Mouse (Mus musculus) olfactory bulb, adult 2 months (tissue): Measurements from ENCODE around the gene Ubl7. TPM values are rescaled to one million over a fixed set of nuclear protein-coding genes. Genes with fewer than 3 reads are reported as not detected.

ENCODE experiments used
- H3K27ac ChIP-seq: fragments of 200-500 bp; 2 replicates; pipeline ENCODE4 v1.5.1; 2012; ENCODE audit warnings: low read depth, low read length; ENCODE audit not compliant: insufficient read depth
- H3K4me1 ChIP-seq: fragments of 200-500 bp; 2 replicates; pipeline ENCODE4 v1.6.1; 2012; ENCODE audit warnings: low read length; ENCODE audit not compliant: control insufficient read depth, insufficient read depth
- H3K4me3 ChIP-seq: fragments of 200-500 bp; 2 replicates; pipeline ENCODE4 v1.5.1; 2012; ENCODE audit warnings: mild to moderate bottlenecking, low read depth, low read length, moderate library complexity; ENCODE audit not compliant: insufficient read depth
- CTCF ChIP-seq: fragments of 200-500 bp; IDR thresholded peaks from 2 replicates; pipeline ENCODE4 v1.5.1; 2012; ENCODE audit warnings: low read depth, mild to moderate bottlenecking, low read length, moderate library complexity; ENCODE audit not compliant: insufficient read depth
- POLR2A ChIP-seq: fragments of 200-500 bp; IDR thresholded peaks from 2 replicates; pipeline ENCODE4 v1.6.1; 2012; ENCODE audit warnings: mild to moderate bottlenecking, low read depth, low read length, moderate library complexity; ENCODE audit not compliant: insufficient read depth
- WGBS: fragments of 180-500 bp; shearing (Covaris S2); methylation state at CpG from one replicate; pipeline ENCODE4 v1.1.7; 2018; 5-methylcytosine and 5-hydroxymethylcytosine counted together
- polyA plus RNA-seq: library from polyadenylated mRNA; stranded (reverse); fragments of >200 nt; gene quantifications from 2 replicates; pipeline ENCODE4 v1.2.4, GENCODE M21; 2012; ENCODE audit warnings: low replicate concordance; ENCODE audit not compliant: missing spikeins, insufficient read depth, insufficient read length

The Ubl7 gene
- polyA plus RNA-seq, 1 experiment = not detected

DNA sequence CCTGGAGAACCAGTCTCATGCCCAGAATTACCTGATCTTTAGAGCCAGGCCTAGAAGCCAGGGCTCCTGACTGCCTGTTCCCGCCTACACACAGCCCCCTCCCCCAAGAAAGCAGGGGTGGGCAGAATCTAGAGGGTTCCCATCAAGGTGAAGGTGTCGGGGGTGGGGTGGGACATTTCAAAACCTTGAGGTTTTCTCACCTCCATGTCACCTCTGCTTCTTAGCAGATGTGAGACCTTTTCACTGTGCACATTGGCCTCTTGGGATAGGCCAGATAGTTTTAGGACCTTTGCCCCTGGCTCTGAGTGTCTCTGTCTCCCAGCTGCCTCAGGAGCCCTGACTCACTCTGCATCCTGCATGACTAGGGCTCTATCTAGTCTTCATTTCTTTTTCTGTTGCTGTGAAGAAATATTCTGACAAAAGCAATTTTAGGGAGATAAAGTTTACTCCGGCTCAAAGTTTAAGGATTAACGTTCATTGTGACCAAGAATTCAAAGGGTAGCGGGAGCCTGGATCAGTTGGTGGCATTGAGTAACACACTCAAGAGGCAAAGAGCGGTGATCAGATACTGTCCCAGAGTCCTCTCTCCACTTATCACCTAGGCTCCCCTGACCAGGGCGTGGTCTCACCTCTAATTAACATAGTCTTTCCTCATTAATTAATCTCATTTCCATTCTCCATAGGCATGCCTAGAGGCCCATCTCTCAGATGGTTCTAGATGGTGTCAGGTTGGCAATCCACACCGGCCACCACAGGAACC is 58.2 kb downstream of the Ubl7 start:
- 93% methylated on average over 8 of the region's 8 CpGs for WGBS
- no peak overlapping the region for H3K27ac ChIP-seq
- TF ChIP-seq CTCF (no peak), POLR2A (no peak)
- no peak overlapping the region for H3K4me3 ChIP-seq
- H3K4me1 ChIP-seq = peaks cover 13% of the 10 kb centered on the region

DNA sequence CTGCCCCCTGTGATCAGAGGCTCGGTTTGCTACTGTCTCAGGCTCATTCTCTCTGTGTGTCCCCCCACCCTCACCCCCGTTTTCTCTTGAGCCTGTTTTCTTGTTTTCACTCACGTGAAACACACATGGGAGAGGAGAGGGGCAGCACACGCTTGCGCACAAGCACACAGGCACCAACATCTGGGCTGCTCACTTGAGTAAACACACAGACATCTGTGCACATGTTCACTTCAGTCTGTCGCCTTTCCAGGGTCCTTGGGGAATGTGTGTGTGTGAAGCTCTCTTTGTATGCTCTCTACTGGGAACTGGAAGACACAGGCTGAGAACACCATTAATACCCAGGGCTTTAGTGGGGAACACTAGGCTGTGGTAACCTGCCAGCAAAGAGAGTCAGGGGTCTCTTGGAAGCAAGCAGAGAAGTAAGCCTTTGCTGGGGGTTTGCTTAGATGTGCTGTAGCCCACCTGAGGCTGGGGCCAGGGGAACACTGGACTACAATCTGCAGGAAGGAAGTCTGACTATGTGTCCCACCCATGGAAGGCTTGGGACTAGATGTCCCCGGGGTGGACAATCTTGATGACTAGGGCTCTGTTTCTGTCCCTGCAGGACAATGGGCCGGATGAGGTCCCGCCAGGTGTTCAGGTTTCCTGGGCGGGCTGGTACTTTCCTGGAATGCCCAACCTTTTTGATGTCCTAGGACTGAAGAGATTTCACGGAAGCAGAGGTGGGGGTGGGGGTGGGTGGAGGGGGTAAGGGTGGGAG is 59.1 kb downstream of the Ubl7 start:
- 89% methylated on average over 11 of the region's 11 CpGs for WGBS

DNA sequence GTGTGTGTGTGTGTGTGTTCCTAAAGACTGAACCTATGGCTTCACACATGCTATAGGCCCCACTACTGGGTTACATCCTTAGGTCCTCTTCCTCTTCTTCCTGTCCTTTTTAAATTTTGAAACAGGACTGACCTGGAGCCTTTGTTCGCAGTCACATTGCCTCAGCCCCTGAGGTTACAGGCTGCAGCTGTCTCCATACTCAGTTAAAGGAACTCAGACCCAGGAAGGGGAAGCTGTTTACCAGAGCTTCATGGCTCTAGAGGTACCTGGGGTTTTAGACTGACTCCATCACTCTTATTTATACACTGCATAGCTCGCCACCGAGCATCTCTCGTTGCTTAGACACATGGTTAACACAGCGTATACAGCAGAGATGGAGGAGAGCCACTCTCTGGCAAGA is 60.6 kb downstream of the Ubl7 start:
- WGBS = 99% methylated on average over 5 of the region's 5 CpGs
- Histone ChIP-seq H3K27ac (no peak overlapping the region; the same call in 1 of the 2 replicates), H3K4me3 (no peak overlapping the region), H3K4me1 (peaks cover 14% of the 10 kb centered on the region)
- TF ChIP-seq CTCF = no peak
- TF ChIP-seq POLR2A = no peak

More for the DNA sequence above, 59.1 kb downstream of the Ubl7 start:
- no peak overlapping the region for H3K27ac ChIP-seq
- H3K4me3 ChIP-seq = no peak overlapping the region
- peaks cover 13% of the 10 kb centered on the region for H3K4me1 ChIP-seq
- no peak for TF ChIP-seq POLR2A
- no peak for TF ChIP-seq CTCF

DNA sequence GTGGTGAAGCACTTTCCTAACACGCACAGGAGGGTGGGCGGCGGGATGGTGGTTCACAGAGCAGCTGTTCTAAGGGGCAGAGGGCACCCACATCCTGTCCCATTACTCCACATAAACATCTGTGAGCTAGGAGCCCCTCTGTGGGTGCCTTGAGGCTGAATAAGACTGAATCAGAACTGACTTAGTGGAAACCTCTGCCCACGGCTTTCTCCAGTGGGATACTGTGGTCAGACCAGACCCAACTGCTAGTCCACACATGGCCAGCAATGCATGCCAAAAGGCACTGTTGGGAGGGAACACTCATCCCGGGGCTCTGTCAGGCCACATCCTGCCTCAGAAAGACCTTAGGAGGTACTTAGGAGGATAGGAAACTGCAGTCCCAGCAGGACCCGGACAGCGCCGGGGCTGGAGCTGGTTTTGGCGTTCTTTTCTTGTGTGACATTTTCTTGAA is 61.4 kb downstream of the Ubl7 start:
- no peak overlapping the region for H3K27ac ChIP-seq
- no peak overlapping the region for H3K4me3 ChIP-seq
- peaks cover 12% of the 10 kb centered on the region for H3K4me1 ChIP-seq
- 72% methylated on average over 9 of the region's 9 CpGs for WGBS
- no peak for TF ChIP-seq POLR2A
- no peak for TF ChIP-seq CTCF

DNA sequence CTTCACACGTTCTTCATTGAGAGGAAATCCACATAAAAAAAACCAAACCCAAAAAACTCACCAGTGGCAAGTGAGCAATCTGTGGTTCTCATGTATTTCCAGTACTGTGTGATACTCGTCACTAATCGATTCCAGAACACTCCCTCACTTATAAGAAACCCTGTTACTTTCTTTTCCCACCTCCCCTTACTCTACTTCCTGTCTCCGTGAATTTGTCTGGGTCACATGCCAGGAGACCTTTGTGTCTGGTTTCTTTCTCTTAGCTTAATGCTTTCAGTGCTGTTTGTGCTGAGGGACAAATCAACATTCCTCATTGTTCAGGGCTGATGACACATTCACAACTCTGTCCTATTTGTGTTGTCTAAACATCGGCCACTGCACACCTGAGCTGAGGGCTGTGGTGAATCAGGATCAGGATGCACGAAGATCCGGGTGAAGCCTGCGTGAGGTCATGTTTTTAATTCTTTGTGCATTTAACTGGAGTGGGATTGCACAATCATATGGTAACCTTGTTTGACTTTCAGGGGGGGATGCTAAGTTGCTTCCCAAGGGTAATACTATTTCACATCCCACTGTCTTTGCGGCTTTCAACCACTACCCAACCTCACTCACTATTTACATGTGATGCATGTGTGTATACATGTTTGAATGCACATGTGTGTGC is 62.1 kb downstream of the Ubl7 start:
- Histone ChIP-seq H3K4me3 (no peak overlapping the region), H3K27ac (no peak overlapping the region), H3K4me1 (peaks cover 4% of the 10 kb centered on the region)
- 71% methylated on average over 9 of the region's 9 CpGs for WGBS
- TF ChIP-seq POLR2A = no peak
- TF ChIP-seq CTCF = no peak

DNA sequence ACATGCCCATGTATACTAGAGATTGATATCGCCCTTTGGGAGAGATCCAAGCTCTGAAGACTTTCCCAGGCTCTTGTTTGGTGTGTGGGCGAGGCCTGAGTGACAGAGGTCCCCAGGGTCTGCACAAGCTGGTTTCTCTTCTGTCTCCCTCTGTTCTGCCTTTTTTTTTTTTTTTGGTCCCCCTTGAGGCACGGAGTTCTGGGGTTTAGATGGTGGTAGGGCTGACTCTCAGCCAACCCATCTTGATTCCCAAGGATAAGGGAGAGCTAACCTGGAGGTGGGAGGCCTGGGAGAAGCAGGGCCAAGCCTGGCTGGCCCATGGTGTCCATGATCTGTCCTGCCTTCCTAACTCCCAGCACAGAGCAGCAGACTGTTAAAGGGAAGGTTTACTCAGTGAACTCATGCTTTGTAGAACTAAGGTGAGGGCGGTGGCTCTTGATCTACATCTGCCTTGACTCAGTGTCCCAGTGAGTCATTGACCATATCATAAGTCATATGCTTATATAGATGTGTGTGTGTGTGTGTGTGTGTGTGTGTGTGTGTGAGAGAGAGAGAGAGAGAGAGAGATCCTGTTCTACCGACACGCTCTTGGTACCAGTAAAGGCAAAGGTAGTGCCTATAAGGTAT is 62.8 kb downstream of the Ubl7 start:
- Histone ChIP-seq H3K4me3 (no peak overlapping the region), H3K4me1 (peaks cover 4% of the 10 kb centered on the region), H3K27ac (no peak overlapping the region)
- TF ChIP-seq CTCF (no peak), POLR2A (no peak)
- 95% methylated on average over 6 of the region's 6 CpGs for WGBS

DNA sequence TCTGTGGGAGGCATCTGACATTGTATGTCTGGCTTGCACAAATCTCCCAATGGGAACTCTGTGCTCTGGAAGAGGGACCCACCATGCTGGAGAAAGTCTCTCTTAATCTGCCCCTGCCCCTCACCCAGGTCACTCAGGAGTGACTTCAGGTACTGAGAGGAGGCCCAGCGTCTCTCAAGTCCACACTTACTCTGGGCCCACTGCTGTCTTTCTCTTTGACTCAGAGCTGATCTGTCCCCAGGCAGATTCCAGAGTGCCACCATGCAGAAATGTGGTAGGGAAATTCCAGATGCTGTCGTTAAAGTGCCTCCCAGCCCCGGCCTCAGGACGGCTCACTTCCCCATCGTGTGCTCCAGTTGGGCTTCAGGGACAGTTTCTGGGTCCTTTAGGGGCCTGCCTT is 63.4 kb downstream of the Ubl7 start:
- WGBS = 84% methylated on average over 5 of the region's 5 CpGs
- Histone ChIP-seq H3K4me1 (peaks cover 4% of the 10 kb centered on the region), H3K4me3 (no peak overlapping the region), H3K27ac (no peak overlapping the region)
- TF ChIP-seq CTCF = no peak
- no peak for TF ChIP-seq POLR2A

DNA sequence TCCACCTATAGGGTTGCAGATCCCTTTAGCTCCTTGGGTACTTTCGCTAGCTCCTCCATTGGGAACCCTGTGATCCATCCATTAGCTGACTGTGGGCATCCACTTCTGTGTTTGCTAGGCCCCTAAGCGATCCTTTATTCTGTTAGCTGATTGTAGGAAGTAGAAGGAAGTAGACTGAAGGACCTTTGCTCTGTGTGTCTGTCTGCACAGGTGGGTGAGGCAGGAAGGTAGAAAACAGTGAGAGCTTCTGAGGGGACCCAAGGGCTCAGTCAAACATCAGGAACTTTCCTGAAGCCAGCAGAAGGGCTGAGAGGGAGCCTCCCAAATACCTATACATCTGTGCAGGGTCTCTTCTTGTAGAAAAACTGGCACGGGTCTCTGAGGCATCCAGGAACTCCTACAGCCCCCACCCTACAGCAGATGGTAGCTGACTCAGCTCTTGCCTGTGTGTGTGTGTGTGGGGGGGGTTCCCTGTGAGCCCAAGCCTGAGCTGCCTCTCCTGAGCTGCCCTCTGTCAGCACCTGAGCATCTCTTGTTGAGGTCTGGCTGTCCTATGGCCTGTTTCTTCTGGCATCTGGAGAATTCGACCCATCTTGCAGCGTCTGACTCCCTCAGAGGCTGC is 64.5 kb downstream of the Ubl7 start:
- no peak overlapping the region for H3K27ac ChIP-seq
- H3K4me1 ChIP-seq = peaks cover 4% of the 10 kb centered on the region
- WGBS = 80% methylated on average over 5 of the region's 5 CpGs
- H3K4me3 ChIP-seq = no peak overlapping the region
- TF ChIP-seq POLR2A (no peak), CTCF (no peak)
